11 mouse cellular contexts compared by ENCODE assay signal in the genomic region with DNA sequence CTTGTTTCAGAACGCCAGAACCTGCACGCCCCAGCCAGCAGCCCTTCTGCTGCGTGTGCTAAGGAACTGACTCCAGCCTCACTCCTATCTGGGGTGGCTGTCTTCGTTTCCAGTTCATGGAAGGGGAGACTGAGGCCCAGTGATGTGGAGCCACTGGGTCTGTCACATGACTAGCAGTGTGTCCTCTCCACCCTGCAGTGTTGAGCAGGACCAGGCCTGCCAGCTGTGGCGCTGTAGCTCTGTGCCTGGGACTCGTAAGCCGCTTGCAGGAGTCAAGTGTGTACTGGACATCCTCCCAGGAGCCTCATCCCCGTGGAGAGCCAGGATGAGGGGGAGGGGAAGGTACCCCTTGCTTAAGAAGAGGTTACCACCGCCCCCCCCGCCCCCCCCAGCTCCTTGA.
A peak's percentile ranks its signal among the peaks of the same experiment; 100 is the strongest.
DNase-seq lines count a peak whose midpoint lies in the region; ATAC-seq and TF ChIP-seq lines count a peak whose summit lies in the region.
"Had no signal": no experiment of that assay in that cellular context is flagged by ENCODE, and none has a peak within 500 bp of the region (broad histone marks: within the 10 kb centered on the region; RNA-seq: fewer than 3 reads in every experiment).

No protein-coding gene starts in this region.

- H3K36me3 ChIP-seq in lung, embryonic 14.5 days (ENCODE audit: insufficient read depth), result no peaks in the 10 kb centered on the region
- no peaks in the 10 kb centered on the region for H3K36me3 ChIP-seq in forebrain, embryonic 12.5 days (replicated peaks)
- no peaks in the 10 kb centered on the region for H3K36me3 ChIP-seq in midbrain, postnatal 0 days (ENCODE audit: insufficient read depth, low read length)
- H3K36me3 ChIP-seq: liver, embryonic 13.5 days had no signal

- H3K9me3 ChIP-seq in lung, embryonic 14.5 days (ENCODE audit: low read depth, low read length), result no peaks in the 10 kb centered on the region
- H3K9me3 ChIP-seq in forebrain, embryonic 12.5 days, result no peaks in the 10 kb centered on the region
- no peaks in the 10 kb centered on the region for H3K9me3 ChIP-seq in midbrain, postnatal 0 days (ENCODE audit: low read length)
- H3K9me3 ChIP-seq: liver, embryonic 13.5 days had no signal

- no peak for DNase-seq in gastrocnemius, adult 2 months
- no peak for DNase-seq in gastrocnemius, postnatal 10 days
- DNase-seq in lung, embryonic 14.5 days, result no peak
- DNase-seq in lung, adult 18-20 months, result no peak
- no peak for DNase-seq in midbrain, postnatal 0 days (ENCODE audit: low spot score)
- DNase-seq: adrenal gland, adult 8-10 months; cerebellum, adult 11-12 months; liver, embryonic 13.5 days had no signal

- no peak overlapping the region for H3K4me3 ChIP-seq in gastrocnemius, adult 2 months
- no peak overlapping the region for H3K4me3 ChIP-seq in lung, embryonic 14.5 days (ENCODE audit: low read depth, low read length)
- H3K4me3 ChIP-seq in forebrain, embryonic 12.5 days (replicated peaks), result no peak overlapping the region
- no peak overlapping the region for H3K4me3 ChIP-seq in midbrain, postnatal 0 days (ENCODE audit: low read depth, low read length)
- H3K4me3 ChIP-seq: liver, embryonic 13.5 days had no signal

- no peak overlapping the region for H3K27ac ChIP-seq in gastrocnemius, adult 2 months
- H3K27ac ChIP-seq in lung, embryonic 14.5 days (ENCODE audit: low read depth), result no peak overlapping the region
- no peak overlapping the region for H3K27ac ChIP-seq in forebrain, embryonic 12.5 days
- no peak overlapping the region for H3K27ac ChIP-seq in midbrain, postnatal 0 days (ENCODE audit: low read depth, low read length)
- H3K27ac ChIP-seq: liver, embryonic 13.5 days had no signal

- no peak overlapping the region for H3K4me2 ChIP-seq in lung, embryonic 14.5 days
- no peak overlapping the region for H3K4me2 ChIP-seq in forebrain, embryonic 12.5 days
- no peak overlapping the region for H3K4me2 ChIP-seq in midbrain, postnatal 0 days (ENCODE audit: low read depth, low read length, poor library complexity, severe bottlenecking)
- H3K4me2 ChIP-seq: liver, embryonic 13.5 days had no signal

- no peak for ATAC-seq in lung, embryonic 14.5 days (ENCODE audit: insufficient read depth)
- peak; percentile 49 for ATAC-seq in forebrain, embryonic 12.5 days (ENCODE audit: low FRiP score)
- peak; percentile 34; the same call in 1 of the 2 replicates for ATAC-seq in midbrain, postnatal 0 days (ENCODE audit: low FRiP score)
- ATAC-seq in erythroblast, adult 5-6 weeks (replicated peaks; ENCODE audit: low FRiP score, poor library complexity, severe bottlenecking), result no peak
- no peak for ATAC-seq in cerebellum, adult (ENCODE audit: insufficient number of reproducible peaks, low FRiP score, low TSS enrichment)

- H3K4me1 ChIP-seq in lung, embryonic 14.5 days (ENCODE audit: insufficient read depth), result no peaks in the 10 kb centered on the region
- peaks cover 37% of the 10 kb centered on the region for H3K4me1 ChIP-seq in forebrain, embryonic 12.5 days
- H3K4me1 ChIP-seq in midbrain, postnatal 0 days (ENCODE audit: insufficient read depth, low read length), result no peaks in the 10 kb centered on the region
- H3K4me1 ChIP-seq: liver, embryonic 13.5 days had no signal

- H3K9ac ChIP-seq in lung, embryonic 14.5 days, result no peak overlapping the region
- no peak overlapping the region for H3K9ac ChIP-seq in forebrain, embryonic 12.5 days
- no peak overlapping the region for H3K9ac ChIP-seq in midbrain, postnatal 0 days (replicated peaks; ENCODE audit: low read length, poor library complexity, severe bottlenecking)
- H3K9ac ChIP-seq: liver, embryonic 13.5 days had no signal

- TF ChIP-seq CTCF in gastrocnemius, adult 2 months (IDR thresholded peaks at IDR 0.05), result peak; percentile 24; the same call in 1 of the 2 replicates
- peak; percentile 35 for TF ChIP-seq CTCF in lung, embryonic 14.5 days (IDR thresholded peaks at IDR 0.05; ENCODE audit: low read depth)
- peak; percentile 55 for TF ChIP-seq CTCF in midbrain, postnatal 0 days (IDR thresholded peaks at IDR 0.05)

- 34% methylated on average over 10 of the region's 10 CpGs for WGBS in lung, embryonic 14.5 days
- WGBS in forebrain, embryonic 12.5 days, result 21% methylated on average over 10 of the region's 10 CpGs
- WGBS in midbrain, postnatal 0 days, result 21% methylated on average over 10 of the region's 10 CpGs

- intact Hi-C loops in gastrocnemius, adult 2 months (cut with DNase I), result no loop called here

- no peaks in the 10 kb centered on the region for H3K27me3 ChIP-seq in lung, embryonic 14.5 days (ENCODE audit: insufficient read depth, low read length)
- H3K27me3 ChIP-seq in forebrain, embryonic 12.5 days, result peaks cover 25% of the 10 kb centered on the region
- H3K27me3 ChIP-seq in midbrain, postnatal 0 days (ENCODE audit: insufficient read depth, low read length), result no peaks in the 10 kb centered on the region
- H3K27me3 ChIP-seq: liver, embryonic 13.5 days had no signal

Comparison
In these comparisons a context has a peak if more than half of its experiments do, and no peak if none do; other contexts are left out.
1. ATAC-seq: peak in forebrain, embryonic 12.5 days (single experiment) and midbrain, postnatal 0 days (single experiment); none in lung, embryonic 14.5 days (single experiment), erythroblast, adult 5-6 weeks (single experiment) and cerebellum, adult (single experiment).
2. Peak in every context shown above with its lines, with median percentiles within 50 percentile points of each other: CTCF ChIP-seq.